Mouse (Mus musculus) heart, embryonic 15.5 days (tissue): Measurements from ENCODE around the gene Izumo4. TPM values are rescaled to one million over a fixed set of nuclear protein-coding genes. Genes with fewer than 3 reads are reported as not detected.

Source experiments
- ATAC-seq: fragments of 200-750 bp; cut with Nextera tagmentation; replicated peaks from 2 replicates; pipeline ENCODE4 v1.8.0; 2017; ENCODE audit warnings: low read depth, moderate TSS enrichment; ENCODE audit not compliant: insufficient number of reproducible peaks, insufficient read depth, low FRiP score
- H3K27ac ChIP-seq: fragments of 300-500 bp; sonication (generic); 2 replicates; pipeline ENCODE4 v1.5.1; 2015; ENCODE audit warnings: mild to moderate bottlenecking, inconsistent platforms
- H3K27me3 ChIP-seq: fragments of 300-500 bp; sonication (generic); 2 replicates; pipeline ENCODE4 v1.6.1; 2015; ENCODE audit warnings: inconsistent platforms
- H3K36me3 ChIP-seq: fragments of 300-500 bp; sonication (generic); 2 replicates; pipeline ENCODE4 v1.6.1; 2015; ENCODE audit warnings: mild to moderate bottlenecking, inconsistent platforms
- H3K4me1 ChIP-seq: fragments of 300-500 bp; sonication (generic); replicated peaks from 2 replicates; pipeline ENCODE4 v1.6.1; 2015; ENCODE audit warnings: inconsistent platforms
- H3K4me2 ChIP-seq: fragments of 300-500 bp; sonication (generic); 2 replicates; pipeline ENCODE4 v1.6.1; 2015; ENCODE audit warnings: inconsistent platforms, mild to moderate bottlenecking, moderate library complexity
- H3K4me3 ChIP-seq: fragments of 300-500 bp; sonication (generic); 2 replicates; pipeline ENCODE4 v1.5.1; 2015; ENCODE audit warnings: mild to moderate bottlenecking, inconsistent platforms
- H3K9ac ChIP-seq: fragments of 300-500 bp; sonication (generic); 2 replicates; pipeline ENCODE4 v1.6.1; 2015; ENCODE audit warnings: mild to moderate bottlenecking, inconsistent platforms
- H3K9me3 ChIP-seq: fragments of 300-500 bp; sonication (generic); replicated peaks from 2 replicates; pipeline ENCODE4 v1.6.1; 2016; ENCODE audit warnings: inconsistent platforms
- WGBS: fragments of 180-500 bp; shearing (Covaris S2); methylation state at CpG from one replicate; pipeline ENCODE4 v1.1.7; 2015; ENCODE audit warnings: mixed read lengths; 5-methylcytosine and 5-hydroxymethylcytosine counted together
- polyA plus RNA-seq: library from polyadenylated mRNA; unstranded; fragments of >200 nt; fragmentation: Nextera tagmentation; extraction: Ambion mirVana; gene quantifications from 2 replicates; pipeline ENCODE4 v1.2.1, GENCODE M21; 2015

Gene Izumo4
- polyA plus RNA-seq, 1 experiment from 2014 or later, result 10.4 TPM

DNA sequence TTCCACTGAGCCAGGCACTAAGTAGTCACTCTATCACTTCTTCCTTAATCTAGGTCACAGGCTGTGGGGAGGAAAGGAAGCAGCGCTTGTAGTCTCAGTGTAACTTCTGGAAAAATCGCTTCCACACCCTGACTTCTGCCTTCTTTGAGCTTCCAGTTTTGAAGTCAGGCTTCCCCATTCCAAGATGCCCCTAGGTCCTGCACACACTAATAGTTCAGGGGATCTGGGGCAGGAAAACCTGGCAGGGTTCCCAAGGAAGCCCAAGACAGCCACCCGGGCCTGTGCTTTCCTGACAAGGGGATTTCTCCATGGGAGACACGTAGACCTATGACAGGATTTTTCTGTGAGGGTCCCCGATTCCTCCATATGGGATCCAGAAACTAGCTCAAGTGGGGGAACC lies 39.2 kb downstream of the Izumo4 start:
- Histone ChIP-seq H3K36me3 (no peaks in the 10 kb centered on the region), H3K4me2 (peak overlapping the region; percentile 93)
- WGBS, result 11% methylated on average over 5 of the region's 5 CpGs

DNA sequence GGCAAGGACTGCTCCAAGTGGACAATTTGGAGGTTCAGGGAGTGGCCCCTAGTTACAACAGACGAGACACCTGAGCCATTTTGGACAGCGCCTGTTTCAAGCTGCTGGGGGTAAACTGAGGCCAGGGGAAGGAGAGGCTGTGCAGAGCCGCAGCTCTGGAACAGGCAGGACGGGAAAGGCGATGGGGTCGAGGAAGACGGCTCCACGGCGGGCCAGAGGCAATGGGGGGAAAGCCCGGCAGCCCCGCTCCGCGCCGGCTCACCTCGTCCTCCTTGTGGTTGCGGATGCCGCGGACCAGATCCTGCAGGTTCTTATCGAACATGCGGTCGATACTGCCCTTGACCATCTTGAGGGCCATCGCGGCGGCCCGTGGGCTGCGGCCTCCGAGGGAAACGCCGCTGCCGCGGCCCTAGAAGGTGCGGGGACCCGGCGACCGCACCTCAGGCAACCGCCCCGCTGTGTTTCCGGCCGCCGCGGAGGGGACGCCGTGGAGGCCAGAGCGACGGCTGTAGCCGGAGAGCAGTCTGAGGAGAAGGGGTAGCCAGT lies 39.7 kb downstream of the Izumo4 start:
- Histone ChIP-seq H3K4me3 (peak overlapping the region; percentile 90), H3K27ac (peak overlapping the region; percentile 84), H3K36me3 (no peaks in the 10 kb centered on the region), H3K9me3 (no peaks in the 10 kb centered on the region), H3K4me1 (peaks cover 44% of the 10 kb centered on the region), H3K4me2 (peak overlapping the region; percentile 93), H3K9ac (peak overlapping the region; percentile 96), H3K27me3 (no peaks in the 10 kb centered on the region)
- ATAC-seq, result no peak
- WGBS, result under 1% methylated on average over 44 of the region's 46 CpGs

More for the DNA sequence above, 39.2 kb downstream of the Izumo4 start:
- ATAC-seq, result no peak
- Histone ChIP-seq H3K27ac (peak overlapping the region; percentile 84), H3K27me3 (no peaks in the 10 kb centered on the region), H3K9ac (peak overlapping the region; percentile 96), H3K4me3 (peak overlapping the region; percentile 90), H3K4me1 (peaks cover 48% of the 10 kb centered on the region), H3K9me3 (no peaks in the 10 kb centered on the region)

DNA sequence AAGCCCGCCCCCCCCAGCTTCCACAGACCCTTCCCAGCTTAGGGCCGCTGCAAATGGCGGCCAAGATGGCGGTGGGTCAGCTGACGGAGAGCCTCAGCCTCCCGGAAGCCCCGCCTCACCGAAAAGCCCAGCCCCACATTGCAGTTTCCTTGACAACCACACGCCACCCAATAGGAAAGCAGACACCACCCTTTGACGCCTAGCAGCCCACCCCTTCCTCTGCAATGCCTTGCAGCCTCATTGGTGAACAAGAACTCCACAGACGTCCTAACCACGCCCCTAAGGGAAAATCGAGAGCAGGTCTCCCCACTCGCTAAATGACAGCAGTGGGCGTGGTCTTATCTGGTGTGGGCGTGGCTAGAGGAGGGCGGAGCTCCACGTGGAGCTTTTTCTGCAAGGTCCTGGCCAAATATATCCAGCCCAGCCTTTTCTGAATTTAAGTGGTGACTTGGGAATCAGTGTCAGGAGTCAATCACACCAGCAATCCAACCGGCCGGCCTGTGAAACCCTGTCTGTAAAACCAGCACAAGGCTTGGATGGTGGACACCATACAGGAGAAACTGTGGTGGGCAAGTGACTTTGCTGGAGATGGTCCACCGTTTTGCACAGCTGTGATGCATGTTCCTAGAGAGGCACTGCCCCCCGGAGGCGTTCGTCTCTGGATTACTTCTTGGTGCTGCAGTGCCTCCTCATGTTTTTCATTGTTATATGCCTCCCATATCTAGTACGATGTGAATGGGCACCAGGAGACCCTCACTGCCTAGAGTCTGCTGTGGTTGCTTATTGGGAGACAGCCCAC lies 40.4 kb downstream of the Izumo4 start, which contains the start of gene Ap3d1:
Ap3d1 (minus strand) TSS at position 85 of the 799 bp plus-strand sequence.
- H3K4me2 ChIP-seq, result peak within 1 kb of the TSS; percentile 93
- H3K27ac ChIP-seq, result peak within 1 kb of the TSS; percentile 84
- H3K9ac ChIP-seq, result peak within 1 kb of the TSS; percentile 96
- peak; percentile 99 for ATAC-seq
- H3K27me3 ChIP-seq, result no peaks in the 10 kb centered on the region
- 3% methylated on average over 25 of the region's 25 CpGs for WGBS
- H3K4me3 ChIP-seq, result peak within 1 kb of the TSS; percentile 90
- no peaks in the 10 kb centered on the region for H3K9me3 ChIP-seq
- H3K4me1 ChIP-seq, result peaks cover 39% of the 10 kb centered on the region
- H3K36me3 ChIP-seq, result no peaks in the 10 kb centered on the region

DNA sequence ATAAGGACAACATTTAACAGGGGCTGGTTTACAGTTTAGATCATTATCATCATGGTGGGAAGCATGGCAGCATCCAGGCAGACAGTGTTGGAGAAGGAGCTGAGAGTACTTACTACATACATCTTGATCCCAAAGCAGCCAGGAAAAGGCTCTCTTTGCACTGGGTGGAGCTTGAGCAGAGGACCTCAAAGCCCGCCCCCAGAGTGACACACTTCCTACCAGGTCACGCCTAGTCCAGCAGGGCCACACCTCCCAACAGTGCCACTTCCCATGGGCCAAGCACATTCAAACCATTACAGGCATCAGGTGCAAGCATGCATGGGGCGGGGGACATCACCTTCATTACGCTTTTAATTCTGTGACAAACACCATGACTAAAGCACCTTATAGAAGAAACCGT lies 42.3 kb downstream of the Izumo4 start:
- ATAC-seq, result no peak
- Histone ChIP-seq H3K4me1 (peaks cover 41% of the 10 kb centered on the region), H3K27me3 (no peaks in the 10 kb centered on the region), H3K4me3 (no peak overlapping the region), H3K36me3 (no peaks in the 10 kb centered on the region), H3K9me3 (no peaks in the 10 kb centered on the region), H3K9ac (no peak overlapping the region), H3K4me2 (no peak overlapping the region), H3K27ac (no peak overlapping the region)
- WGBS, result 32% methylated on average over 5 of the region's 5 CpGs

DNA sequence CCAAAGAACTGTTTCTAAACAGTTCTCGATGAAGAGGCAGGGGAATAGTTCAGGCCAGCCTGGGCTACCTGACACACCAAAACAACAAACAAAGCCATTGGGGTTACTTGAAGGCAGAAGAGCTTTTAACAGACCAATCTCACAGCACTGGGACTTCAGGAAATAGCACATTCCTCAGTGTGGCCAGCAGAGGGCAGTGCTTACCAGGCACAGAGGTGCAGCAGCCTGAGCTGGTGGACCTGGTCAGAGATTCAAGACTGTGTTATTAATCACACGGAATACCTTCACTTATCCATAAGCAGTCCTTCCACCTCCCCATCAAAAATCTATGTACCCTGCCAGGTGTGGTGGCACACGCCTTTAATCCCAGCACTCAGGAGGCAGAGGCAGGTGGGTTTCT lies 45.4 kb downstream of the Izumo4 start:
- ATAC-seq, result no peak
- H3K4me2 ChIP-seq, result no peak overlapping the region
- H3K4me1 ChIP-seq, result peaks cover 41% of the 10 kb centered on the region
- H3K9ac ChIP-seq, result no peak overlapping the region
- no peaks in the 10 kb centered on the region for H3K36me3 ChIP-seq
- no peak overlapping the region for H3K4me3 ChIP-seq
- 6% methylated on average over 3 of the region's 3 CpGs for WGBS
- no peaks in the 10 kb centered on the region for H3K9me3 ChIP-seq
- no peaks in the 10 kb centered on the region for H3K27me3 ChIP-seq
- no peak overlapping the region for H3K27ac ChIP-seq

DNA sequence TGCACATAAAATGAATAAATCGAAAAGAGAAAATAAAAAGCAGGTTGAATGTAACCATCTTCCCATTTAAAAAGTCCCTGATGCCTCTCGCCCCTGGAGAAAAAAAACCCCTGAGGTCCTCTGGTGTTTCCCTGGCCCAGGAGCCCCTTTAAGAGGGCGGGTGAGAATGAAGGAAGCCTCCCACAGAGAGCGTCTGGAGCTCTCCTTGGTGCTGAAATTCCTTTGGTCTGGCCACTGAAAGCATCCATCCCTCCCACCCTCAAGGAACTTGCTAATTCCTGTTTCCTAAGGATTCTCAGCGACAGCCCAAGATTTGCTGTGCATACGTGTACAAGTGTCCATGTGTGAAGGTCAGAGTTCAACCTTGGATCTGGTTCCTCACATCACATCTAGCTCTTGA lies 46.6 kb downstream of the Izumo4 start:
- no peaks in the 10 kb centered on the region for H3K36me3 ChIP-seq
- ATAC-seq, result no peak
- no peak overlapping the region for H3K9ac ChIP-seq
- H3K4me3 ChIP-seq, result no peak overlapping the region
- no peaks in the 10 kb centered on the region for H3K27me3 ChIP-seq
- 8% methylated on average over 6 of the region's 6 CpGs for WGBS
- H3K4me2 ChIP-seq, result no peak overlapping the region
- peaks cover 40% of the 10 kb centered on the region for H3K4me1 ChIP-seq
- no peak overlapping the region for H3K27ac ChIP-seq
- no peaks in the 10 kb centered on the region for H3K9me3 ChIP-seq

DNA sequence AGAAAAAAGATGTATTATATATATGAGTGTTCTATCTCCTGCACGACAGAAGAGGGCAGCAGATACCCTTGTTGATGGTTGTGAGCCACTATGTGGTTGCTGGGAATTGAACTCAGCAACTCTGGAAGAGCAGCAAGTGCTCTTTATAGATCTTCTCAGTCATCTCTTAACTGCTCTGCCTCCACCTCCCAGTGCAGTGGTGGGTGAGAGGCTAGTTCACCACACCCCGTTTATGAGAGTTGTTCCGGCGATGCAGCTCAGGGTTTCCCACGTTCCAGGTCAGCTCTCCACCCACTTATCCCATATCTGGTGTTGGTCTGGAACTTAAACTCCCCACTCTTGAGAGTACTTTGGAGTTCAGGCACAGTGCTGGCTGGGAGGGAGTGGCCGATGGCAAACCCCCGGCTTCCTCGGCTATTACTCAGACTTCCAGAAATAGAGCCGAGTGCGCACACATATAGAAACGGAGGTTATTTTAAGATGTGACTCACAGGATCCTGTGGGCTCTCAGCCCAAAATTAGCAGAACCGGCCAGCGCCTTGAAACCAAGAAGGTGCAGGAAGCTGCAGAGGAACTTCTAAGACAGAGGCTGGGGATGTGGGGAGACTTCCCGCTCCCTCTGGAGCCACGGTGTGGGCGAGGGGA lies 49.3 kb downstream of the Izumo4 start:
- no peaks in the 10 kb centered on the region for H3K36me3 ChIP-seq

DNA sequence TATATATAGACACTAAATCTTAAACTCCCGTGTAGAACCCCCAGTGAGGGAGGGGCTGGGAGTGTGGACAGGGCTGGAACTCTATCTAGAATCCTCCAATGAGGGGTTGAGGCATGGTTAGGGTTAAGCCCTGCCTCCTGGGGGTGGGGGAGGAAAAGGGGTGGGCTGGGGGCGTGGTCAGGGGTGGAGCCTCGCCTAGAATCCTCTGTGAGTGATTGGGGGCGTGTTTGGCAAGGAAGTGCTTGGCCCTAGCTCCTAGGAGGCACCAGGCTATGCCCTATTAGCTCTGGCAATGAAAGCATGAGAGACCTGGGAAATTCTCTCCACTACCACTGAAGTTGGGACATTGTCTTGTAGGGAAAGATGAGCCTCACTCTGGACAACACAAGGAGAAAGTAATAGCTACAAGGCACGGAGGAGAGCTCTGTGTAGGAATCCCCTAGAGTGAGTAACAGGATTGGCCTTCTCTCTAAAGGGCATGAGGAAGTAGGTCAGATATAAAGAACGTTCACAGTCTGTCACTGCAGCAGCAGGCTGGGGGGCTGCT lies 50.2 kb downstream of the Izumo4 start:
- WGBS, result 3% methylated on average over 6 of the region's 6 CpGs
- Histone ChIP-seq H3K36me3 (no peaks in the 10 kb centered on the region), H3K9ac (peak overlapping the region; percentile 55), H3K27me3 (no peaks in the 10 kb centered on the region), H3K9me3 (no peaks in the 10 kb centered on the region), H3K4me1 (peaks cover 53% of the 10 kb centered on the region), H3K4me2 (peak overlapping the region; percentile 65), H3K4me3 (peak overlapping the region; percentile 45), H3K27ac (peak overlapping the region; percentile 98)
- peak; percentile 78 for ATAC-seq

More for the DNA sequence above, 49.3 kb downstream of the Izumo4 start:
- H3K27ac ChIP-seq, result peak overlapping the region; percentile 98
- H3K9me3 ChIP-seq, result no peaks in the 10 kb centered on the region
- H3K4me2 ChIP-seq, result peak overlapping the region; percentile 65
- H3K9ac ChIP-seq, result peak overlapping the region; percentile 55
- H3K4me3 ChIP-seq, result peak overlapping the region; percentile 45
- ATAC-seq, result peak; percentile 80
- H3K27me3 ChIP-seq, result no peaks in the 10 kb centered on the region
- H3K4me1 ChIP-seq, result peaks cover 45% of the 10 kb centered on the region
- 5% methylated on average over 16 of the region's 16 CpGs for WGBS

DNA sequence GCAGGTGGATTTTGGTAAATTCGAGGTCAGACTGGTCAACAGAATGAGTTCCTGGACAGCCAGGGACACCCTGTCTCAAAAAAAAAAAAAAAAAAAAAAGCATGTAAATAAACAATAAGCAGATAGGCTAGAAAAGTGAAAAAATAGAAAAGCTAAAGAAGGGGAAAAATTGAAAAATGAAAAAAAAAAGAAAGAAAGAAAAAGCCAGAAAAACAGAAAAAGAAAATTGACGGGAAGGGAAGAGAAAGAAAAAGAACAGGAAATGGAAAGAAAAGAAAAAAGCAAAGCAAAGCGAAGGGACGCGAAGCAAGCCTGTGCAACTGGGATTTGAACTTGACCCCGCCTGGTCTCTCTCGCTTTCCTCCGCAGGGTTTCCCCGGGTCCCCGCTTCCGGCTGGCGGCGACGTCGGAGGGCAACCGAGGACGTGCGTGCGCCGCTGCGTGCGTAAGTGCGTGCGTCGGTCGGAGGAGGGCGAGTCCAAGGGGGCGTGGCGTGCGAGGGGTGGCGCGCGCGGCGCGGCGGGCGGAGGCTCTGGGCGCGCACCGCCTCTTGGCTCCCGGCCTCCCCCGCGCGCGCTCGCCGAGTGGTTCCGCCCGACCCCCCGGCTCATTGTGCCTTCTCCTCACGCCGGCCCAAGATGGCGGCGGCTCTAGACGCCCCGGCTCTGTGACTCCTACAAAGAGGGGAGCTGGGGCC lies 52.8 kb downstream of the Izumo4 start, which contains the start of gene Dot1l:
Dot1l (plus strand) TSS at position 613 of the 697 bp plus-strand sequence.
- H3K27ac ChIP-seq, result peak within 1 kb of the TSS; percentile 87
- 3% methylated on average over 15 of the region's 57 CpGs for WGBS
- ATAC-seq, result peak; percentile 86
- H3K4me1 ChIP-seq, result peaks cover 67% of the 10 kb centered on the region
- no peaks in the 10 kb centered on the region for H3K9me3 ChIP-seq
- peak within 1 kb of the TSS; percentile 89 for H3K4me3 ChIP-seq
- H3K27me3 ChIP-seq, result no peaks in the 10 kb centered on the region
- H3K9ac ChIP-seq, result peak within 1 kb of the TSS; percentile 90
- no peaks in the 10 kb centered on the region for H3K36me3 ChIP-seq
- H3K4me2 ChIP-seq, result peak within 1 kb of the TSS; percentile 74
